Mouse (Mus musculus): ENCODE results near the gene Apon. TPM values are rescaled to one million over a fixed set of nuclear protein-coding genes. Genes with fewer than 3 reads are reported as not detected.

Apon gene
- polyA plus RNA-seq (2012; rRNA removed), result 0.10 TPM in 1 of 2 replicates, not detected in the other

DNA sequence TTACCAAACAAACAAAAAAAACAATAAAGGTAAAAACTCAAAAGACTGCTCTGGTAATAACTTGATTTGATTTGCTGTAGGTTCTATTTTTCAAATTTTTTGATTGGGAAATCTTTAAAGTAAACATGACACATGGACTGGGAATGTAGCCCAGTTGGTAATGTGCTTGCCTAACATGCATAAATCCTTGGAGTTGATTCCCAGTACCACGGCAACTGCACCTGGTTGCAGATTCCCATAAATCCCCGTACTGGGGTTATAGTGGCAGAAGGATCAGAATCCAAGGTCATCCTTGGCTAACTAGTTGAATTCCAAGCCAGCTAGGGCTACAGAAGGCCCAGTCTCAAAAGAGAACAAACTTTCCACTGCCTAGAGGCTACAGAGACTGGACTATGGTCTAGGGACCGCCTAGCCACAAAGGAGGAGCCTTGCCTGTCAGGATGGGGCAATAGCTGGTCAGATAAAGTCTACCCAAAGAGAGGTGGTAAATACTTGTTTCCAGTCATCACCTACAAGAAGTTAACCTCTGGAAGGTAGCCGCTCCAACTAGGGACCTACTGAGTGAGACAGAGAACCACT, at the start of gene Apon:
TSS of gene Apon (plus strand) at position 420 of the 579 bp plus-strand sequence.

DNA sequence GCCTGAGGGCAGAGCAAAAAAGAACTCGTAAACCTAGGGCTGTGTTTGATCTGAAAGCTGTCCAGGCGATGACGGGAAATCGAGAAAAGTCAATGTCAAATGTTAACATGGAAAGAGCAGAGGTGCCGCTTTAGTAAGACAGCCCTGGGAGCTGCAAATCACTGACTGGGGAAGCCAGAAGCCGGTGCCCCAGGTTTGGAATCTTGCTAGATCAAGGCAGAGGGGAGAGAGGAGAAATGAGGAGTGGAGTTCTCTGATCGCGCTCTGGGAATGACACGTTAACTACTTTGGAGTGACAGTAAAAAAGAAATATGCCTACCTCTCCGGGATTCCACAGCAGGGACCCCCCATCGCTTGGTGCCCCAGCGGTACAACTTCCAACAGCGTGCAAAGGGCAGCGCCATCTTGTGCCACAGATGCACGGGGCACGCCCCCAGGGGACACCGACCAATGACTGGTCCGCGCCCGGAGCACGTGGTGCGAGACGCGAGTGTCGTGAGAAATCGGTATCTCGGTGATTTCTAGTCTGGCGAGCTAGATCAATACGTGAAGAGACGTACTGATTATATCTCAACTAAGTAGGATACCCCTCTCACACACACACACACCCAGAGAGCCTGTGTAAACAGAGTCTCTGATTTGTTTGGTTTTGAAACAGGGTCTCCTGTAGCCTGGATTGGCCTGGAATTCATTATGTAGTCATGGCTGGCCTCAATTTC, 42.3 kb upstream of the Apon start, which contains the start of gene Spryd4:
TSS of gene Spryd4 (minus strand) at position 418 of the 719 bp plus-strand sequence.

DNA sequence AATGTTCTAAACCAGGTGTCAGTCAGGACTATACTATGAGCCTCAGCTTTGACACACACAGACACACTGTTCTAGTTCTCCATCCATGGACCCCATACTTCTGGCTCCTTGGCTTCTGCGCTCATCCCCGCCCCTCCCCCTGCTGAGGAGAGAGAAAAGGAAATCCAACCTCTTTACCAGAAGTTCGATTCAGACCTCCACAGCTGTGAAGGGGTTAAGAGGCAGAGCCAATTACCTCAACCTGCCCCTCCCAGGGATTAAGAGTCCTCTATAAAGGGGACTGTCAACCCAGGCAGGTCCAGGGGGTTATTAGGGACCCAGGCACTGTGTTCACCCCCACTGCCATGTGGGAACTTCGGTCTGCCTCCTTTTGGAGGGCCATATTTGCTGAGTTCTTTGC, 28.4 kb upstream of the Apon start, which contains the start of gene Mip:
TSS of gene Mip (plus strand) at position 301 of the 400 bp plus-strand sequence.

DNA sequence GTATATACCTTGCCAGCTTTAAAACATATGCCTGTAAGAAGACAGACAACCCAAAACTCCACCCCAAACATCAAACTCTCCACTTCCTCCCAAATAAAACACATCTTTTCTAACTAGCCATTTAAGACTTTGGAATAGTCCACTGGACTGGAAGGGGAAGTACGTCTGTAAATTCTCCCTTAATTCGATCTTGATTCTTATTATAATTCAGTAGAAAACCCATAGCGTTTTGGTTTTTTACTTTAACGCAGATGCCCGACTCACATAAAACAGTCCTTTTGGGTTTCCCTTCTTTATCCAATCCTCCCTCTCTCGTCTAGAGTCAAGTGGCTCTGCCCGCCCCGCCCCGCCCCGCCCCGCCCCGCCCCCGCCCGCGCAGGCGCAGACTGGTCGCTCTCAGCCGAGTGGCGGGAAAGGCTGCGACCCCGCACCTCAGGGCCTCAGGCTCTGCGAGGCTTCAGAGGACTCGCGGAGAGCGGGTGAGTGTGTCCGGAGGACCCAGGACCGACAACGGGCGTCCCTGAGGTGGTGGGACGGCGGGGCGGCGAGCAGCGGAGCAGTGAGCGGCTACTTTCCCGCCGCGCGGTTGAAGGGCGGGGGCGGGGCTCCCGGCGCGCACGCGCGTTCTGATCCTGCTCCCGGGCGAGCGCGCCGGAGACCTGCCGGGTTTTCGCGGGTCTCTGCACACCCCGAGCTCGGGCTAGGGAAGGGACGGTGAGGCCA, 22.0 kb upstream of the Apon start, which contains the start of gene Timeless:
TSS of gene Timeless (plus strand) at position 369 of the 723 bp plus-strand sequence.

DNA sequence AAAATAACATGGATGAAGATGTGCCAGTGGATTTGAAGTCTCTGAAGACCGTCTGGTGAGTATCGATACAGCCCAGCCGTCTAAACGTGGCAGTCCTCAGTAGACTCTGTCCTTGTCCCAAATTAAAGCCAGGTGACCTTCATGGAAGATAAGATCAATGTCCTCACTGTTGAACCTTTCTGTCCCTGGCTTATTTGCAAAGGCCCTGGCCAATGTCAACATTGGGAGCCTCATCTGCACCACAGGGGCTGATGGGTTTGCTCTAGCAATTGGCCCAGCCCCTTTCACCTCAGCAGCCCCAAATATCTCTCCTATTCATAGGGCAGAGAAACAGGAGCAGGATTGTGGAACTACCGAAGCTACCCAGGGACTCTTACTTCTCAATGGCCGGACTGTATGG, 14.5 kb downstream of the Apon start, which contains the start of gene Apof:
TSS of gene Apof (plus strand) at position 301 of the 400 bp plus-strand sequence.

DNA sequence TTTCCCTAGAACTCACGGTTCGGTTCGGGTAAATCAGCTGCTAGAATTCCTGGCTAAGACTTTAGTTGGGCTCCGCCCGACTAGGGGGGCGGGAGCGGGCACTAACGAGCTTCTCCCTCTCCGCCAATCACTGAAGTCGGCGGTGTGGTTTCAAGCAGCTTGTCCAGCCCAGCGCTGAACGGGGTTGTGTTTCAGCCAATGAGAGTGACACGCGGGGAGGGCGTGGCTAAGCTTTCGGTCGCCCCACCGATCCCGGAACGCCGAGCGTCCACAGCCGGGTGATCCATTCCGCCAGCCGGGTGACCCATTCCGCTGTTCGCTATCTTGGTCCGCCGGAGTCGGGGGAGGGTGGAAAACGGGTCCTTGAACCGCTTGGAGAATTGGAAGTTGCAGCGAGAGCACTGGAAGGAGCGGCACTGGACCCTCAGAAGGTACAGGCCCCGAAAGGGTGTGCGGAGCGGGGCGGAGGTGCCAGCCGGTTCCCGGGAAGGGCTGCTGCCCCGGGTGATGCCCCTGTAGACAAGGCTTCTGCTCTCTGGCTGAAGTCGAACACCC, 16.5 kb downstream of the Apon start, which contains the start of gene Stat2:
TSS of gene Stat2 (plus strand) at position 273 of the 555 bp plus-strand sequence.

DNA sequence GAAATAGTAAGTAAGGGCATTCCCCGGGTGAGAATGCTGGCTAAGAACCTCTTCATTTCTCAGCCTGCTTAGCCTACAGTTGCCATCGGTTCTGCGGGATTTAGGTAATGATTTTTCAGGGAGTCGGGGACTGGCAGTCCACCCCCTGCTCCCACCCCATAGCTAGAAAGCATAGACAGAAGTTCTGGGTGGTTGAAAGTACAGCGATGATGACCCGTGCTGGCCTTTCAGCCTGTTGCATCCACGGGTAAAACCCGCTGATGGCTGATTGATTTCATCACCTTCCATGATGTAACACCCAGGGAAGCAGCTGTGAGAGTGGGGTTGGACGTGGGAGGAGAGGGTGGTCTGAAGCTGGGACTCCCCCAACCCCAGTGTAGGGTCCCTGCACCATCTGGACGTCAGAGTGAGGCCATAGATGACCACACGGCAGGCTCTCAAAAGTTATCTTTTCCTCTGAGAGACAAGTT, 44.8 kb downstream of the Apon start, which contains the start of gene Il23a:
TSS of gene Il23a (minus strand) at position 51 of the 470 bp plus-strand sequence.

DNA sequence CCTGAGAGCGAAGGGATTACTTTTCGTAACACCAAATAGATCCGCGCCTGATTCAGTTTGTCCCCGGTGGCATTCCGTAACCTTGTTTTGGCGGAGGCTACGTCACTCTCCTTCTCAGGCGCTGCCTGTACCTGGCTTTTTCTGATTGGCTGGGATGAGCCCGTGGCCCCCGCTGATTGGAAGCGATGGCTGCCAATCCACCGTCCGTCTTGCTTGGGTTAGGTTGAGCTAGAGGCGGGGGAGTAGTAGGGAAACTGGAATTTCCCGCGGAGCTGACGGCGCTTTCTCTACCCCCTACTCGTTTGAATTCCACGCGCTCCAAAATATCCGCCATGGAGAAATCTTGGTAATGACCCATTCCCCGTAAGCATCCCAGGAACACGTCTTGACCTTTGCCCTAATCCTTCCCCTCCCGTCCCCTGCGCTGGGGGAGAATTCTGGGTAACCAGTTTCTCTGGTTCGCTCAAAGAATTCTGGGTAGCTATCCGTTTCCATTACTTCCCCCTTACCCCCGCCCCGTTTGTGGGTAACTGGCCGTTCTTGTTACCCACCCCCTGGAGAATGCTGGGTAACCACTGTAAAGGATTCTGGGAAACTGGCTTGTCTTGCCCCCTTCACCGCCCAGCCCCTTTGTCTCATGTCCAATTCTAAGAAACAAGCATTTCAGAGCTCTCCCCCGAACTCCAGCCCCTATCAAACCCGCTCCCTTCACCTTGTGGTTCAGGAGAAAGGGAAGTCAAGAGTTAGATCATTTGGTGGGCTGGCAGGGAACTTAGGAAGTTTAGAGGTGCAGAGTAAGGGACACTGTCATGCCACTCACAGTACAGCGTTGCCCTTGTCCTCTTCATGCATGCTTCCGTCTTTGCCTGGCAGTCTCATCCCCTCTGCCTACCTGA, 49.5 kb downstream of the Apon start, which contains the start of gene Pan2:
TSS of gene Pan2 (plus strand) at position 210 of the 896 bp plus-strand sequence.

Other genes with a start within 250 kb of the Apon start
- gene Hsd17b6, start 246.5 kb upstream of the Apon start, polyA plus RNA-seq (2012; rRNA removed), result 3.1 and 3.5 TPM in 2 replicates
- 0.45 and 1.00 TPM in 2 replicates for gene Prim1, start 238.9 kb upstream of the Apon start, polyA plus RNA-seq (2012; rRNA removed)
- gene Naca, start 218.5 kb upstream of the Apon start, polyA plus RNA-seq (2012; rRNA removed), result 93.0 and 122 TPM in 2 replicates
- 19.7 and 55.6 TPM in 2 replicates for gene Ptges3, start 195.1 kb upstream of the Apon start, polyA plus RNA-seq (2012; rRNA removed)
- gene Atp5b, start 170.8 kb upstream of the Apon start, polyA plus RNA-seq (2012; rRNA removed), result 2,777 and 4,847 TPM in 2 replicates
- 9.9 and 13.8 TPM in 2 replicates for gene Baz2a, start 162.5 kb upstream of the Apon start, polyA plus RNA-seq (2012; rRNA removed)
- 38.4 and 39.6 TPM in 2 replicates for gene Rbms2, start 73.8 kb upstream of the Apon start, polyA plus RNA-seq (2012; rRNA removed)
- gene Gls2, start 59.6 kb upstream of the Apon start, polyA plus RNA-seq (2012; rRNA removed), result 3.0 and 3.8 TPM in 2 replicates
- 5.6 and 6.4 TPM in 2 replicates for gene Spryd4, start 42.3 kb upstream of the Apon start, polyA plus RNA-seq (2012; rRNA removed)
- gene Mip, start 28.3 kb upstream of the Apon start, polyA plus RNA-seq (2012; rRNA removed), result not detected in 2 replicates
- 0.65 and 1.6 TPM in 2 replicates for gene Timeless, start 22.0 kb upstream of the Apon start, polyA plus RNA-seq (2012; rRNA removed)
- 0.87 and 0.95 TPM in 2 replicates for gene Apof, start 14.6 kb downstream of the Apon start, polyA plus RNA-seq (2012; rRNA removed)
- gene Stat2, start 16.5 kb downstream of the Apon start, polyA plus RNA-seq (2012; rRNA removed), result 6.2 and 8.3 TPM in 2 replicates
- gene Il23a, start 44.7 kb downstream of the Apon start, polyA plus RNA-seq (2012; rRNA removed), result 0.04 TPM in 1 of 2 replicates, not detected in the other
- 5.9 and 9.0 TPM in 2 replicates for gene Pan2, start 49.2 kb downstream of the Apon start, polyA plus RNA-seq (2012; rRNA removed)
- gene Cnpy2, start 68.4 kb downstream of the Apon start, polyA plus RNA-seq (2012; rRNA removed), result 10.5 and 16.3 TPM in 2 replicates
- gene Cs, start 83.6 kb downstream of the Apon start, polyA plus RNA-seq (2012; rRNA removed), result 146 and 160 TPM in 2 replicates
- gene Coq10a, start 114.9 kb downstream of the Apon start, polyA plus RNA-seq (2012; rRNA removed), result 8.6 and 9.5 TPM in 2 replicates
- gene Ankrd52, start 123.0 kb downstream of the Apon start, polyA plus RNA-seq (2012; rRNA removed), result 7.5 and 9.2 TPM in 2 replicates
- 0.83 and 0.84 TPM in 2 replicates for gene Slc39a5, start 147.1 kb downstream of the Apon start, polyA plus RNA-seq (2012; rRNA removed)
- 9.5 and 10.9 TPM in 2 replicates for gene Nabp2, start 157.4 kb downstream of the Apon start, polyA plus RNA-seq (2012; rRNA removed)
- gene Rnf41, start 157.6 kb downstream of the Apon start, polyA plus RNA-seq (2012; rRNA removed), result 7.1 and 8.2 TPM in 2 replicates
- gene Smarcc2, start 205.2 kb downstream of the Apon start, polyA plus RNA-seq (2012; rRNA removed), result 32.1 and 38.8 TPM in 2 replicates
- 404 and 639 TPM in 2 replicates for gene Myl6, start 240.0 kb downstream of the Apon start, polyA plus RNA-seq (2012; rRNA removed)
- gene Myl6b, start 244.6 kb downstream of the Apon start, polyA plus RNA-seq (2012; rRNA removed), result 1.6 and 1.9 TPM in 2 replicates

All from stomach, adult 2 months (tissue).